Mouse (Mus musculus): ENCODE results near the gene Krtap28-10. TPM values are rescaled to one million over a fixed set of nuclear protein-coding genes. Genes with fewer than 3 reads are reported as not detected.
A peak's percentile ranks its signal among the peaks of the same experiment; 100 is the strongest.

Gene Krtap28-10
- total and polyA plus RNA-seq, 3 experiments, result not detected

GRCm38 (mm10) chr1:83038109-83038672 is 4.1 kb downstream of the Krtap28-10 start, which contains the start of gene Slc19a3 (continued):
- TF ChIP-seq ZC3H11A (IDR thresholded peaks at IDR 0.05; ENCODE audit: low read depth, low read length) (no peak), ZKSCAN1 (IDR thresholded peaks at IDR 0.05; ENCODE audit: borderline replicate concordance, low read depth, low read length) (no peak), SIN3A (IDR thresholded peaks at IDR 0.05; ENCODE audit: low read length) (peak; percentile 29; the same call in 1 of the 2 replicates), CHD2 (IDR thresholded peaks at IDR 0.05; ENCODE audit: low read length) (peak; percentile 25; the same call in 1 of the 2 replicates), HCFC1 (IDR thresholded peaks at IDR 0.05; ENCODE audit: low read depth, low read length) (0 out of 2 replicates have a peak, but pooled peaks have one; percentile 12)

- Histone ChIP-seq H3K79me2 (replicated peaks; ENCODE audit: control insufficient read depth, extremely low read depth, insufficient read depth, poor library complexity, severe bottlenecking) (no peaks in the 10 kb centered on the region), H3K27ac (ENCODE audit: insufficient read depth, low read depth) (no peak overlapping the region), H3K4me3 (replicated peaks in 1 of 3; ENCODE audit: low read depth in 2 of 3, low read length in 2 of 3, poor library complexity in 1 of 3) (no peak overlapping the region), H3K4me1 (ENCODE audit: control insufficient read depth in 1 of 2, insufficient read depth in 2 of 2) (peaks cover 5 to 6% of the 10 kb centered on the region in 2 experiments), H3K36me3 (replicated peaks in 1 of 2; ENCODE audit: control insufficient read depth in 1 of 2, insufficient read depth in 1 of 2, low read length in 1 of 2) (no peaks in the 10 kb centered on the region), H3K27me3 (replicated peaks) (no peaks in the 10 kb centered on the region), H3K9me3 (replicated peaks; ENCODE audit: low read length) (no peaks in the 10 kb centered on the region), H3K9ac (ENCODE audit: insufficient read depth, low read depth) (0 out of 2 replicates have a peak overlapping the region, but pooled peaks have one; percentile 79), H3K4me2 (ENCODE audit: insufficient read depth, low read depth, poor library complexity, severe bottlenecking) (0 out of 2 replicates have a peak overlapping the region, but pooled peaks have one; percentile 75)
- peak; percentile 74; the same call in 1 of the 2 replicates for TF ChIP-seq ZNF384 (IDR thresholded peaks at IDR 0.05; ENCODE audit: low read depth, low read length)
- no peak for TF ChIP-seq HCFC1 (IDR thresholded peaks at IDR 0.05; ENCODE audit: low read depth, low read length)
- in situ Hi-C loops (cut with MboI; ENCODE audit: low pct_ligation_motif_present, low pct_unique_long_range_greater_than_20kb, low sequenced_read_pairs) (no loop called here), dilution Hi-C loops (cut with MboI; ENCODE audit: extremely low pct_ligation_motif_present, extremely low pct_unique_long_range_greater_than_20kb, low sequenced_read_pairs) (no loop called here)
- DNase-seq (ENCODE audit: extremely low read depth), result no peak
Observed at GRCm38 (mm10) chr1:83036892-83037667, 5.2 kb downstream of the Krtap28-10 start.

- Histone ChIP-seq H3K27ac (ENCODE audit: insufficient read depth, low read depth) (no peak overlapping the region), H3K27me3 (replicated peaks) (no peaks in the 10 kb centered on the region), H3K79me2 (replicated peaks; ENCODE audit: control insufficient read depth, extremely low read depth, insufficient read depth, poor library complexity, severe bottlenecking) (no peaks in the 10 kb centered on the region), H3K4me3 (replicated peaks in 1 of 3; ENCODE audit: low read depth in 2 of 3, low read length in 2 of 3, poor library complexity in 1 of 3) (no peak overlapping the region), H3K4me1 (ENCODE audit: control insufficient read depth in 1 of 2, insufficient read depth in 2 of 2) (peaks cover 6 to 11% of the 10 kb centered on the region in 2 experiments), H3K4me2 (ENCODE audit: insufficient read depth, low read depth, poor library complexity, severe bottlenecking) (no peak overlapping the region), H3K9me3 (replicated peaks; ENCODE audit: low read length) (no peaks in the 10 kb centered on the region), H3K9ac (ENCODE audit: insufficient read depth, low read depth) (no peak overlapping the region), H3K36me3 (replicated peaks in 1 of 2; ENCODE audit: control insufficient read depth in 1 of 2, insufficient read depth in 1 of 2, low read length in 1 of 2) (no peaks in the 10 kb centered on the region)
- dilution Hi-C loops (cut with MboI; ENCODE audit: extremely low pct_ligation_motif_present, extremely low pct_unique_long_range_greater_than_20kb, low sequenced_read_pairs), result no loop called here
- TF ChIP-seq SMC3 (IDR thresholded peaks at IDR 0.05; ENCODE audit: low read depth, low read length) (no peak), MAFK (IDR thresholded peaks at IDR 0.05; ENCODE audit: insufficient replicate concordance, low read length) (peak; percentile 74; the same call in 1 of the 2 replicates)
- in situ Hi-C loops (cut with MboI; ENCODE audit: low pct_ligation_motif_present, low pct_unique_long_range_greater_than_20kb, low sequenced_read_pairs), result no loop called here
- DNase-seq (ENCODE audit: extremely low read depth), result no peak
Observed at GRCm38 (mm10) chr1:83034509-83034908, 7.8 kb downstream of the Krtap28-10 start.

- Histone ChIP-seq H3K4me1 (ENCODE audit: control insufficient read depth in 1 of 2, insufficient read depth in 2 of 2) (peaks cover 6 to 11% of the 10 kb centered on the region in 2 experiments), H3K27me3 (replicated peaks) (no peaks in the 10 kb centered on the region), H3K27ac (ENCODE audit: insufficient read depth, low read depth) (no peak overlapping the region), H3K4me2 (ENCODE audit: insufficient read depth, low read depth, poor library complexity, severe bottlenecking) (no peak overlapping the region), H3K9ac (ENCODE audit: insufficient read depth, low read depth) (no peak overlapping the region), H3K79me2 (replicated peaks; ENCODE audit: control insufficient read depth, extremely low read depth, insufficient read depth, poor library complexity, severe bottlenecking) (no peaks in the 10 kb centered on the region), H3K36me3 (replicated peaks in 1 of 2; ENCODE audit: control insufficient read depth in 1 of 2, insufficient read depth in 1 of 2, low read length in 1 of 2) (no peaks in the 10 kb centered on the region), H3K9me3 (replicated peaks; ENCODE audit: low read length) (no peaks in the 10 kb centered on the region), H3K4me3 (replicated peaks in 1 of 3; ENCODE audit: low read depth in 2 of 3, low read length in 2 of 3, poor library complexity in 1 of 3) (no peak overlapping the region)
- DNase-seq (ENCODE audit: extremely low read depth), result no peak
- dilution Hi-C loops (cut with MboI; ENCODE audit: extremely low pct_ligation_motif_present, extremely low pct_unique_long_range_greater_than_20kb, low sequenced_read_pairs), result no loop called here
- in situ Hi-C loops (cut with MboI; ENCODE audit: low pct_ligation_motif_present, low pct_unique_long_range_greater_than_20kb, low sequenced_read_pairs), result no loop called here
- TF ChIP-seq MAZ (IDR thresholded peaks at IDR 0.05; ENCODE audit: low read depth, low read length) (no peak), PAX5 (IDR thresholded peaks at IDR 0.05; ENCODE audit: low read length) (no peak), TCF12 (IDR thresholded peaks at IDR 0.05; ENCODE audit: low read depth, low read length) (no peak), ZC3H11A (IDR thresholded peaks at IDR 0.05; ENCODE audit: low read depth, low read length) (no peak), JUND (conservative IDR thresholded peaks at IDR 0.05; ENCODE audit: low read depth, low read length) (no peak), IRF4 (IDR thresholded peaks at IDR 0.05; ENCODE audit: low read depth, low read length) (no peak)
Observed at GRCm38 (mm10) chr1:83032508-83032907, 9.8 kb downstream of the Krtap28-10 start.
